Mouse (Mus musculus) heart, embryonic 16.5 days (tissue): ENCODE measurements around the gene Lbr. TPM values are rescaled to one million over a fixed set of nuclear protein-coding genes. Genes with fewer than 3 reads are reported as not detected.

ENCODE experiments used
- ATAC-seq: fragments of 200-750 bp; cut with Nextera tagmentation; replicated peaks from 2 replicates; pipeline ENCODE4 v1.8.0; 2017; ENCODE audit warnings: moderate number of reproducible peaks; ENCODE audit not compliant: insufficient read depth, low FRiP score; ENCODE audit errors: extremely low read depth
- H3K27ac ChIP-seq: fragments of 300-500 bp; sonication (generic); 2 replicates; pipeline ENCODE4 v1.5.1; 2014; ENCODE audit warnings: mild to moderate bottlenecking, low read length, control low read depth, moderate library complexity
- H3K27me3 ChIP-seq: fragments of 300-500 bp; sonication (generic); 2 replicates; pipeline ENCODE4 v1.6.1; 2014; ENCODE audit warnings: low read length, mixed read lengths; ENCODE audit not compliant: control insufficient read depth, insufficient read depth
- H3K36me3 ChIP-seq: fragments of 300-500 bp; sonication (generic); 2 replicates; pipeline ENCODE4 v1.6.1; 2014; ENCODE audit not compliant: control insufficient read depth, insufficient read depth
- H3K4me1 ChIP-seq: fragments of 300-500 bp; sonication (generic); 2 replicates; pipeline ENCODE4 v1.6.1; 2014; ENCODE audit warnings: low read length, mixed read lengths; ENCODE audit not compliant: control insufficient read depth, insufficient read depth
- H3K4me2 ChIP-seq: fragments of 300-500 bp; sonication (generic); 2 replicates; pipeline ENCODE4 v1.6.1; 2014; ENCODE audit warnings: low read depth, mild to moderate bottlenecking, control low read depth, low read length
- H3K4me3 ChIP-seq: fragments of 300-500 bp; sonication (generic); 2 replicates; pipeline ENCODE4 v1.5.1; 2014; ENCODE audit warnings: mild to moderate bottlenecking, control low read depth, low read length
- H3K9ac ChIP-seq: fragments of 300-500 bp; sonication (generic); 2 replicates; pipeline ENCODE4 v1.6.1; 2014; ENCODE audit warnings: low read length, control low read depth
- H3K9me3 ChIP-seq: fragments of 300-500 bp; sonication (generic); replicated peaks from 2 replicates; pipeline ENCODE4 v1.6.1; 2016; ENCODE audit warnings: low read length; ENCODE audit not compliant: control insufficient read depth
- WGBS: fragments of 180-500 bp; shearing (Covaris S2); extraction: QIAGEN DNeasy Blood & Tissue Kit; methylation state at CpG from one replicate; pipeline ENCODE4 v1.1.7; 2014; 5-methylcytosine and 5-hydroxymethylcytosine counted together
- polyA plus RNA-seq: library from polyadenylated mRNA; unstranded; fragments of >200 nt; fragmentation: Nextera tagmentation; extraction: Ambion mirVana; gene quantifications from 2 replicates; pipeline ENCODE4 v1.2.1, GENCODE M21; 2015

Gene Lbr
- polyA plus RNA-seq, 1 experiment from 2014 or later = 92.6 TPM

GRCm38 (mm10) chr1:181856329-181856728 is 13.5 kb upstream of the Lbr start:
- Histone ChIP-seq H3K36me3 (no peaks in the 10 kb centered on the region), H3K9ac (no peak overlapping the region), H3K4me3 (no peak overlapping the region), H3K27ac (no peak overlapping the region), H3K27me3 (no peaks in the 10 kb centered on the region), H3K4me2 (no peak overlapping the region), H3K4me1 (peaks cover 20% of the 10 kb centered on the region), H3K9me3 (no peaks in the 10 kb centered on the region)
- no peak for ATAC-seq
- 79% methylated on average over 2 of the region's 2 CpGs for WGBS

GRCm38 (mm10) chr1:181854829-181855228 is 12.0 kb upstream of the Lbr start:
- no peak for ATAC-seq

GRCm38 (mm10) chr1:181853081-181853736 is 10.4 kb upstream of the Lbr start:
- H3K27ac ChIP-seq = peak overlapping the region; percentile 86
- peak overlapping the region; percentile 66 for H3K9ac ChIP-seq
- peak overlapping the region; percentile 48 for H3K4me3 ChIP-seq
- H3K36me3 ChIP-seq = no peaks in the 10 kb centered on the region
- H3K9me3 ChIP-seq = no peaks in the 10 kb centered on the region
- peak overlapping the region; percentile 72 for H3K4me2 ChIP-seq
- ATAC-seq = peak; percentile 80
- H3K4me1 ChIP-seq = peaks cover 20% of the 10 kb centered on the region
- WGBS = 10% methylated on average over 16 of the region's 21 CpGs
- H3K27me3 ChIP-seq = no peaks in the 10 kb centered on the region

More at GRCm38 (mm10) chr1:181854829-181855228, 12.0 kb upstream of the Lbr start:
- peaks cover 20% of the 10 kb centered on the region for H3K4me1 ChIP-seq
- H3K4me2 ChIP-seq = no peak overlapping the region
- H3K36me3 ChIP-seq = no peaks in the 10 kb centered on the region
- H3K9ac ChIP-seq = no peak overlapping the region
- H3K9me3 ChIP-seq = no peaks in the 10 kb centered on the region
- H3K27me3 ChIP-seq = no peaks in the 10 kb centered on the region
- H3K4me3 ChIP-seq = no peak overlapping the region
- H3K27ac ChIP-seq = no peak overlapping the region
- WGBS = 91% methylated on average over 2 of the region's 2 CpGs

GRCm38 (mm10) chr1:181852466-181852865 is 9.6 kb upstream of the Lbr start:
- 31% methylated on average over 13 of the region's 13 CpGs for WGBS
- H3K4me1 ChIP-seq = peaks cover 20% of the 10 kb centered on the region
- peak overlapping the region; percentile 73 for H3K9ac ChIP-seq
- H3K27ac ChIP-seq = peak overlapping the region; percentile 86
- no peaks in the 10 kb centered on the region for H3K9me3 ChIP-seq
- peak; percentile 31; the same call in 1 of the 2 replicates for ATAC-seq
- no peaks in the 10 kb centered on the region for H3K27me3 ChIP-seq
- peak overlapping the region; percentile 72 for H3K4me2 ChIP-seq
- H3K36me3 ChIP-seq = no peaks in the 10 kb centered on the region
- peak overlapping the region; percentile 48 for H3K4me3 ChIP-seq

- Histone ChIP-seq H3K36me3 (no peaks in the 10 kb centered on the region), H3K4me2 (peak overlapping the region; percentile 72), H3K9me3 (no peaks in the 10 kb centered on the region), H3K27ac (peak overlapping the region; percentile 86), H3K4me1 (peaks cover 20% of the 10 kb centered on the region), H3K27me3 (no peaks in the 10 kb centered on the region), H3K9ac (peak overlapping the region; percentile 73), H3K4me3 (peak overlapping the region; percentile 48)
- ATAC-seq = peak; percentile 42; the same call in 1 of the 2 replicates
- 60% methylated on average over 12 of the region's 12 CpGs for WGBS
Measured at GRCm38 (mm10) chr1:181851521-181852310, 8.9 kb upstream of the Lbr start.

GRCm38 (mm10) chr1:181850441-181850840 is 7.6 kb upstream of the Lbr start:
- Histone ChIP-seq H3K9ac (no peak overlapping the region), H3K4me2 (no peak overlapping the region), H3K4me3 (no peak overlapping the region), H3K27ac (no peak overlapping the region), H3K9me3 (no peaks in the 10 kb centered on the region), H3K4me1 (peaks cover 20% of the 10 kb centered on the region), H3K36me3 (no peaks in the 10 kb centered on the region), H3K27me3 (no peaks in the 10 kb centered on the region)
- no peak for ATAC-seq
- WGBS = 81% methylated on average over 4 of the region's 4 CpGs

GRCm38 (mm10) chr1:181848210-181848609 is 5.4 kb upstream of the Lbr start:
- Histone ChIP-seq H3K4me3 (no peak overlapping the region), H3K27me3 (no peaks in the 10 kb centered on the region), H3K36me3 (no peaks in the 10 kb centered on the region), H3K9me3 (no peaks in the 10 kb centered on the region), H3K4me1 (peaks cover 18% of the 10 kb centered on the region), H3K4me2 (no peak overlapping the region), H3K9ac (no peak overlapping the region), H3K27ac (no peak overlapping the region)
- ATAC-seq = no peak
- WGBS = 88% methylated on average over 1 of the region's 1 CpGs

GRCm38 (mm10) chr1:181847396-181847795 is 4.5 kb upstream of the Lbr start:
- H3K36me3 ChIP-seq = no peaks in the 10 kb centered on the region
- 87% methylated on average over 3 of the region's 3 CpGs for WGBS
- no peak overlapping the region for H3K27ac ChIP-seq
- no peak overlapping the region for H3K9ac ChIP-seq
- peaks cover 14% of the 10 kb centered on the region for H3K4me1 ChIP-seq
- H3K4me2 ChIP-seq = no peak overlapping the region
- H3K4me3 ChIP-seq = no peak overlapping the region
- no peaks in the 10 kb centered on the region for H3K9me3 ChIP-seq
- ATAC-seq = no peak
- H3K27me3 ChIP-seq = no peaks in the 10 kb centered on the region

GRCm38 (mm10) chr1:181845767-181846166 is 2.9 kb upstream of the Lbr start:
- Histone ChIP-seq H3K4me2 (no peak overlapping the region), H3K36me3 (no peaks in the 10 kb centered on the region), H3K9me3 (no peaks in the 10 kb centered on the region), H3K4me1 (peaks cover 8% of the 10 kb centered on the region), H3K9ac (no peak overlapping the region), H3K4me3 (no peak overlapping the region), H3K27ac (no peak overlapping the region), H3K27me3 (no peaks in the 10 kb centered on the region)
- WGBS = 65% methylated on average over 3 of the region's 3 CpGs
- ATAC-seq = no peak
